Mouse (Mus musculus): ENCODE data around the gene Pou3f3.

- TF ChIP-seq CTCF (IDR thresholded peaks at IDR 0.05; ENCODE audit: low read depth) (no peak), EP300 (IDR thresholded peaks at IDR 0.05; ENCODE audit: low read depth) (no peak)
These were observed 14.7 kb downstream of the Pou3f3 start for GRCm38 (mm10) chr1:42710234-42710633.

Measured in liver, embryonic 14.5 days (tissue).